21 mouse cellular contexts compared by ENCODE assay signal in the genomic region with DNA sequence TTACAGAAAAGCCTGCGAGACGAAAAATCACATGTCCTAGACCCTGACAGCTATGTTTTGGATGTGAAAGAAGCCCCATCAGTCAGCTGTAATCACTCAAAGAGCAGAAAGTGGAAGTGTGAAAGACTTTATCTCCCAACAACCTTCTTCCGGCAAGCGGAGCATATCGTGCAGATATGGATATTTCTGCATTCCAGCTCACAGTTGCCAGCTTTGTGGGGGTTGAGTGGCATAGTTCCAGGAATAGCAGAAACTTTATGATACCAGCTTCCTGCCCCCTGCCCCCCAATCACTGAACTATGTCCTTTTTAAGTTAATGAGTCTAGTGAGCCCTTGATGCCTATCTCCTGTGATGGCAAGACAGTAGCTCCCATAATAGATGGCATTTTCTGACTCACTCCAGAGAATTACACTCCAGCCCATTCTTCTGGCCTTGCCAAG.
DNase-seq lines count a peak whose midpoint lies in the region; ATAC-seq and TF ChIP-seq lines count a peak whose summit lies in the region.
"Had no signal": no experiment of that assay in that cellular context is flagged by ENCODE, and none has a peak within 500 bp of the region (broad histone marks: within the 10 kb centered on the region; RNA-seq: fewer than 3 reads in every experiment).

No protein-coding gene starts in this region.

- POLR2A ChIA-PET in Patski (lab: Charles Lee) = interaction anchor here (1.0 kb wide), 1 partner anchor 69 kb away, joined by 3 read pairs; no protein-coding TSS in a partner anchor

- H3K36me3 ChIP-seq in forebrain, embryonic 12.5 days (replicated peaks) = no peaks in the 10 kb centered on the region
- H3K36me3 ChIP-seq: hindbrain, embryonic 10.5 days had no signal

- no peaks in the 10 kb centered on the region for H3K4me1 ChIP-seq in forebrain, embryonic 12.5 days
- H3K4me1 ChIP-seq: hindbrain, embryonic 10.5 days had no signal

- no peak overlapping the region for H3K27ac ChIP-seq in forebrain, embryonic 12.5 days
- H3K27ac ChIP-seq: hindbrain, embryonic 10.5 days; left cerebral cortex, adult 2 months; macrophage had no signal

- in situ Hi-C loops in Patski (cut with MboI; ENCODE audit: low pct_unique_long_range_greater_than_20kb) = no loop called here

- CTCF ChIA-PET in Patski (lab: Charles Lee) = interaction anchor here (1.2 kb wide), 1 partner anchor 14 kb away, joined by 3 read pairs; no protein-coding TSS in a partner anchor

- no peak for TF ChIP-seq CTCF in Patski (IDR thresholded peaks at IDR 0.05)

- H3K4me2 ChIP-seq in forebrain, embryonic 12.5 days = no peak overlapping the region

- H3K9ac ChIP-seq in forebrain, embryonic 12.5 days = no peak overlapping the region

- DNase-seq in frontal cortex, postnatal 14 days (ENCODE audit: low spot score in 2 of 2) = no peak
- DNase-seq in kidney, postnatal 14 days = peak; percentile 24
- DNase-seq in kidney, adult 11 months = no peak
- peak; percentile 17 for DNase-seq in 416B (ENCODE audit: low read depth)
- peak; percentile 38 for DNase-seq in Patski (ENCODE audit: low read depth, low spot score)
- no peak for DNase-seq in cerebellum, adult 9-11 months
- DNase-seq: adrenal gland, postnatal 25 days; cerebellum, adult 2 months; gastrocnemius, postnatal 25 days; kidney, adult 2 months; layer of hippocampus, adult 9-11 months; left cerebral cortex, postnatal 4 days; liver; midbrain, embryonic 14.5 days; spleen, adult 18-20 months had no signal

- ATAC-seq in frontal cortex, adult (ENCODE audit: low TSS enrichment) = peak; percentile 82
- peak; percentile 65 for ATAC-seq in Patski
- ATAC-seq in forebrain, embryonic 12.5 days (ENCODE audit: low FRiP score) = no peak
- ATAC-seq: forebrain, embryonic 14.5 days had no signal

- H3K27me3 ChIP-seq in Patski = no peaks in the 10 kb centered on the region
- H3K27me3 ChIP-seq in forebrain, embryonic 12.5 days = no peaks in the 10 kb centered on the region

- no peak overlapping the region for H3K4me3 ChIP-seq in forebrain, embryonic 12.5 days (replicated peaks)
- H3K4me3 ChIP-seq: hindbrain, embryonic 10.5 days; left cerebral cortex, adult 2 months had no signal

- H3K9me3 ChIP-seq in forebrain, embryonic 12.5 days = no peaks in the 10 kb centered on the region

- 90% methylated on average over 5 of the region's 5 CpGs for WGBS in forebrain, embryonic 12.5 days

Comparison
In these comparisons a context has a peak if more than half of its experiments do, and no peak if none do; other contexts are left out.
1. DNase-seq: peak in kidney, postnatal 14 days (single experiment), 416B (single experiment) and Patski (single experiment); none in frontal cortex, postnatal 14 days (0 of 2), kidney, adult 11 months (single experiment) and cerebellum, adult 9-11 months (single experiment).